Mouse (Mus musculus): ENCODE results near the gene Ptprm. TPM values are rescaled to one million over a fixed set of nuclear protein-coding genes. Genes with fewer than 3 reads are reported as not detected.
A peak's percentile ranks its signal among the peaks of the same experiment; 100 is the strongest.

The Ptprm gene
- polyA plus RNA-seq, 1 experiment from 2014 or later: 24.7 TPM

DNA sequence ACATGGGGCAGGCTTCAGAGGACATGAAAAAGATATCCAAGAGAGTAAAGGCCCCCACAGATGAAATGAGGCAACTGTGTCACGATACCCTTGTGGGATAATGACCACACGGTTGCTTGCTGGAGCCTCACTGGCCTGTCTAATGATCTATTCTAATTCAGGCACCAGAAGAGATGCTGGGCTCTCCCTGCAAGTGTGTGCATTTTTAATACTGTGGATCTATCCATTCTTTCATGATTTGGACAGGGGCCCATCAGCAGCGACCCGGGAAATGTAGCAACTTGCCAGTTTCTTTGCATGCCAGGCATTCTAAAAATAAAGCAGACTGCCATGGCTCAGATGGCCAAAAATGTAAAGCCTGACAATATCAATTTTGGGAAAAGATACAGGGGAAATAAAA lies 280.7 kb downstream of the Ptprm start:
- Histone ChIP-seq H3K4me1 (replicated peaks) (peaks cover 24% of the 10 kb centered on the region), H3K9me3 (no peaks in the 10 kb centered on the region), H3K9ac (no peak overlapping the region), H3K4me2 (0 out of 2 replicates have a peak overlapping the region, but pooled peaks have one; percentile 21), H3K36me3 (no peaks in the 10 kb centered on the region), H3K27me3 (no peaks in the 10 kb centered on the region), H3K4me3 (no peak overlapping the region), H3K27ac (replicated peaks) (peak overlapping the region; percentile 36; the same call in 1 of the 2 replicates)
- 0 out of 2 replicates have a peak, but pooled peaks have one; percentile 52 for ATAC-seq (ENCODE audit: low FRiP score, low read depth)
- WGBS: 40% methylated on average over 4 of the region's 4 CpGs

DNA sequence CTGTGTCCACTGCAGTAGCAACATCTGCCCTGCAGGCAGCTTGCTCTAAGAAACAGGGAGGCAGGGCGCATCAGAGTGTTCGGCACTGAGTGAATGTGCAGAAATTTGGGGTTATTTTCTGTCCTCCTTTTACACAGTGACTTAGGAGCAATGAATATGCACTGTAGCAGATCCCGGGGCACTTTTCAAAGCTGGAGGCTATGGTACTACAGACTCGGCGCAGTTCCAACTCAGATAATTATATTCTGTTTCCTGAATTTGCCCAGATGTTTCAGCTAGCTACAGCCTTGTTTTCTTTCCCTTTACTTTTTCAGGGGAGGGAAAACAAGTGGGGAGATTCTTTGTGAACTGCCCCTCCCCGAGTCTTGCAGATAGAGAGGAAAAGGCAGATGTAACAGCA lies 281.1 kb downstream of the Ptprm start:
- no peak for ATAC-seq (ENCODE audit: low FRiP score, low read depth)
- Histone ChIP-seq H3K4me2 (0 out of 2 replicates have a peak overlapping the region, but pooled peaks have one; percentile 21), H3K4me1 (replicated peaks) (peaks cover 24% of the 10 kb centered on the region), H3K27me3 (no peaks in the 10 kb centered on the region), H3K4me3 (no peak overlapping the region), H3K9ac (no peak overlapping the region), H3K36me3 (no peaks in the 10 kb centered on the region), H3K27ac (replicated peaks) (peak overlapping the region; percentile 36; the same call in 1 of the 2 replicates), H3K9me3 (no peaks in the 10 kb centered on the region)
- 61% methylated on average over 6 of the region's 6 CpGs for WGBS

DNA sequence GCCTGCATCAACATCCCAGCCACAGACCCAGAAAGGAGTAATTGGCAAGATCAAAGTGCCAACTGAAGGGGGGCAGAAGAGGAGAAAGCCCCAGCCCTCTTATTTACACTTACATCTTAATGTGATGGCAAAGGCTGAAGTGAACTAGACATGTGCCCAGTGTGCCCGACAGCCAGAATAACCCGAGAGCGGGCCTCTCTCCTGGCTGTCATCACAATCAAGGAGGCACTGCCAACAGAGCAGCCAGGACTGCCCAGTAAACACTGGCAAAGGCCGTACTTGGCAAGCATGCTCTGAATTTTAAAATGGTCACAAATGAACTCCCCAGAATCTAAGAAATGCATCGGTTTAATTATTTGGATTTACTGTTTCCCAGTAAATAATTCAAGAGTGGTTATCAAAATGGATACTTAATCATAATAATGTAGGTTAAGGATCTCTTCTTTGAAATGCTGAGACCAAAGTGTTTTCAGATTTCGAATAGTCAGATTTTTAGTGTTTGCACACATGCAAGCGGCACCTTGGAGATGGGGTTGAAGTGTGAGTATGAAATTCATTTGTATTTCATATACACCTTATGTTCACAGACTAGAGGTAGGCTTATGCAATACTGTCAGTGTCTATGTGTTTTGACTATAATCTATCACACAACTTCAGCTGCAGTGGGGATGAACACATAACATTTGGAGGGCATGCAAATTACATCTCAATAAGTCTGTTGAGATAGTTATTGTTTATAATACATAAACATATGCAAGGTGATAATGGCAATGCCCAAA lies 282.8 kb downstream of the Ptprm start:
- Histone ChIP-seq H3K9me3 (no peaks in the 10 kb centered on the region), H3K4me3 (no peak overlapping the region), H3K9ac (no peak overlapping the region), H3K27ac (replicated peaks) (0 out of 2 replicates have a peak overlapping the region, but pooled peaks have one; percentile 1), H3K4me1 (replicated peaks) (peaks cover 24% of the 10 kb centered on the region), H3K4me2 (no peak overlapping the region), H3K36me3 (no peaks in the 10 kb centered on the region), H3K27me3 (no peaks in the 10 kb centered on the region)
- ATAC-seq (ENCODE audit: low FRiP score, low read depth): peak; percentile 86
- WGBS: 68% methylated on average over 7 of the region's 7 CpGs

DNA sequence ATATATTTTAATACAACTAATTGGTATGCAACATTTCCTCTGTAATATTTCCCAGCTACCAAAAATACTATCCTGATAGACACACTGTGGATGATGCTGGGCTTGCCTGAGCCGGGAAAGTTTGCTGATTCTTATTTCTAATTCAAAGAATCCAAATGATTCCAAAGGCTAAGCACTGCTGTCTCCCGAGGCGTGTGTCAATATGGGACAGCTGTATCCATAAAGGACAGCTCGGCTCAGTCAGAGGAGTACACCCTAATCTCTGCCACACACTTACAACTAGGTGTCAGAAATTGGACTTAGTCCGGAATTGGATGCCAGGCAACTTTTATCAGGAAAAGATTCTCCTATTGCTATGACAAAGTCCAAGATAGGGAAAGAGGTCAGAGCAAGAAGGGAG lies 290.6 kb downstream of the Ptprm start:
- WGBS: 79% methylated on average over 5 of the region's 5 CpGs

DNA sequence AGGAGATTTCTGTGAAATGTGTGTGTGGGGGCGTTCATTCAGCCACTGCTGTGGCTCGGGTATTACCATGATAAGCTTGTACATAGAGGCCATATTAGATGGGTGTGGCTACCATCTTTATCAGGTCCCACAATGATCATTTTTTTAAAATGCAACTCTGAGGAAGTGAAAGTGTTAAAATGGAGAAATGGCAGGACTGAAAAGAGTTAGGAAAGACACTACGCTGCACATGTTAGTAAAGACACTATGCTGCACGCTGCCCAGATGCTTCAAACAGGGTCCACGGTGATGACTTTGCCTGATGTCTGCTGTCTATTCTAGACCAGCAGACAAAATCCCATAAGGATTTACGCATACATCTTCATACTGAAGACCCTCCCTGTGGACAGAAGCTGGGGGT lies 298.6 kb downstream of the Ptprm start:
- Histone ChIP-seq H3K9ac (no peak overlapping the region), H3K27me3 (no peaks in the 10 kb centered on the region), H3K27ac (replicated peaks) (no peak overlapping the region), H3K36me3 (no peaks in the 10 kb centered on the region), H3K4me2 (no peak overlapping the region), H3K9me3 (no peaks in the 10 kb centered on the region), H3K4me3 (no peak overlapping the region), H3K4me1 (replicated peaks) (peaks cover 7% of the 10 kb centered on the region)
- WGBS: 92% methylated on average over 6 of the region's 6 CpGs
- no peak for ATAC-seq (ENCODE audit: low FRiP score, low read depth)

More for the DNA sequence above, 290.6 kb downstream of the Ptprm start:
- no peak overlapping the region for H3K4me2 ChIP-seq
- no peak for ATAC-seq (ENCODE audit: low FRiP score, low read depth)
- H3K9ac ChIP-seq: no peak overlapping the region
- H3K27ac ChIP-seq (replicated peaks): no peak overlapping the region
- H3K27me3 ChIP-seq: no peaks in the 10 kb centered on the region
- H3K4me3 ChIP-seq: no peak overlapping the region
- no peaks in the 10 kb centered on the region for H3K4me1 ChIP-seq (replicated peaks)
- H3K9me3 ChIP-seq: no peaks in the 10 kb centered on the region
- no peaks in the 10 kb centered on the region for H3K36me3 ChIP-seq

GRCm38 (mm10) chr17:67054202-67054601 lies 300.1 kb downstream of the Ptprm start:
- 55% methylated on average over 10 of the region's 10 CpGs for WGBS
- no peak overlapping the region for H3K9ac ChIP-seq
- no peak overlapping the region for H3K27ac ChIP-seq (replicated peaks)
- H3K4me3 ChIP-seq: no peak overlapping the region
- H3K27me3 ChIP-seq: no peaks in the 10 kb centered on the region
- H3K9me3 ChIP-seq: no peaks in the 10 kb centered on the region
- H3K36me3 ChIP-seq: no peaks in the 10 kb centered on the region
- H3K4me2 ChIP-seq: no peak overlapping the region
- peaks cover 7% of the 10 kb centered on the region for H3K4me1 ChIP-seq (replicated peaks)
- no peak for ATAC-seq (ENCODE audit: low FRiP score, low read depth)

DNA sequence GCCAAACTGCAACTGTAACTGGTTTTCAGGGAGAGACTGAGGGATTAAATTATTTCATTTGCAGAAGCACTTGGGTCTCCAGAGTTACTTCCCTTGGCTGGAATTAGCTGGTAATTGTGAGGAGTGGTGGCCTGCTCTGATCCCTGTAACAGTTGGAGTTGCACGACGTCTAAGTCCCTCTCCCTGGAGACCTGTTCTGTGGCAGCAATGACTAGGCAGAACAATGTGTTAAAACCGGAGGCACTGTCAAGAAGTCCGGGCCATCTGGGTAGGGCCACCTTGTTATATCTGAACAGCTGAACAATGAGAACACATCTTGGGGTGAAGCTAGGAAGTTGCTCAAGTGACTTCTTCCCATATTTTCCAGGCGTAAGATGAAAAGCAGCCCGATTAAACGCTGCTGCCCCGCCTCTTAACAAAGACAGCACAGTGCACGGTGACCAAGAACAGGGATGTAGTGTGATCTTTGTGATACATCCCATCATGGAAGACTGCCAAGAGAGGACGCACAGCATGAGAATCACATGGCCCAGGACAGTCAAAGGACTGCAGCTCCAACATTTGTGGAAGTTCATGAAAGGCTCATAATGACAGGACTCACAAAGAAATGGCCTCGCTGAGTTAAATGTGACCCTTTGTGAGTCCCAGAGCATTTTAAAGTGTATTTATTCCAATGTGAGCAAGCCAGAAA lies 301.5 kb downstream of the Ptprm start:
- Histone ChIP-seq H3K27ac (replicated peaks) (no peak overlapping the region), H3K4me2 (no peak overlapping the region), H3K4me3 (no peak overlapping the region), H3K9ac (no peak overlapping the region), H3K36me3 (no peaks in the 10 kb centered on the region), H3K9me3 (no peaks in the 10 kb centered on the region), H3K4me1 (replicated peaks) (peaks cover 8% of the 10 kb centered on the region), H3K27me3 (no peaks in the 10 kb centered on the region)
- ATAC-seq (ENCODE audit: low FRiP score, low read depth): 0 out of 2 replicates have a peak, but pooled peaks have one; percentile 66
- WGBS: 47% methylated on average over 11 of the region's 11 CpGs

- H3K9ac ChIP-seq: no peak overlapping the region
- peak overlapping the region; percentile 40 for H3K4me2 ChIP-seq
- peak; percentile 70; the same call in 1 of the 2 replicates for ATAC-seq (ENCODE audit: low FRiP score, low read depth)
- no peaks in the 10 kb centered on the region for H3K27me3 ChIP-seq
- no peaks in the 10 kb centered on the region for H3K36me3 ChIP-seq
- H3K4me1 ChIP-seq (replicated peaks): 0 out of 2 replicates have a peak, but pooled peaks cover 2% of the 10 kb centered on the region
- H3K4me3 ChIP-seq: peak overlapping the region; percentile 14; the same call in 1 of the 2 replicates
- no peak overlapping the region; the same call in 1 of the 2 replicates for H3K27ac ChIP-seq (replicated peaks)
- no peaks in the 10 kb centered on the region for H3K9me3 ChIP-seq
- 32% methylated on average over 4 of the region's 4 CpGs for WGBS
These were observed 306.6 kb downstream of the Ptprm start for GRCm38 (mm10) chr17:67047697-67048096.

DNA sequence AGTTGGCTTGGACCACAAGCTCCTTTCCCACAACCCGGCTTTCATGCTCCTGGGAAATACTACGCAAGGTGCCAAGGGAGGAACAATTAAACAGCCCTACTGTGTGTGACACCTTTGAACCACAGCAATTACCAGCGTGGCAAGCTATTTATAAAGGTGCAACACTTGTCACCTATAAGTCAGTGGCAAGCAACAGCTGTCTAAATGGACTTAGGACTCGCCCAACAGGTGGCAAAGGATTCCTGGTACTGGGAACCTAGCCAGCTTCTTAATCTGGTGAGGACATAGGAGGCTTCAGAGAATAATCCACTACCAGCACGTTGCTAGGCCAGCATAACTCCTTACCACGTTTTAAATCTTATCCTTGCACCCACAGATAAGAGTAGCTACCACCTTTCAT lies 315.7 kb downstream of the Ptprm start:
- Histone ChIP-seq H3K9ac (no peak overlapping the region), H3K27ac (replicated peaks) (no peak overlapping the region), H3K4me1 (replicated peaks) (no peaks in the 10 kb centered on the region), H3K4me2 (no peak overlapping the region), H3K27me3 (no peaks in the 10 kb centered on the region), H3K9me3 (no peaks in the 10 kb centered on the region), H3K4me3 (no peak overlapping the region), H3K36me3 (no peaks in the 10 kb centered on the region)
- WGBS: 85% methylated on average over 6 of the region's 6 CpGs
- ATAC-seq (ENCODE audit: low FRiP score, low read depth): no peak

- Histone ChIP-seq H3K36me3 (no peaks in the 10 kb centered on the region), H3K9ac (no peak overlapping the region), H3K4me3 (no peak overlapping the region), H3K27ac (replicated peaks) (no peak overlapping the region), H3K4me1 (replicated peaks) (no peaks in the 10 kb centered on the region), H3K27me3 (no peaks in the 10 kb centered on the region), H3K9me3 (no peaks in the 10 kb centered on the region), H3K4me2 (no peak overlapping the region)
- WGBS: 90% methylated on average over 3 of the region's 3 CpGs
- ATAC-seq (ENCODE audit: low FRiP score, low read depth): no peak
These were observed 320.7 kb downstream of the Ptprm start for GRCm38 (mm10) chr17:67033547-67033946.

- Histone ChIP-seq H3K27ac (replicated peaks) (no peak overlapping the region), H3K4me1 (replicated peaks) (no peaks in the 10 kb centered on the region), H3K27me3 (no peaks in the 10 kb centered on the region), H3K36me3 (no peaks in the 10 kb centered on the region), H3K9ac (no peak overlapping the region), H3K4me3 (no peak overlapping the region), H3K4me2 (no peak overlapping the region), H3K9me3 (no peaks in the 10 kb centered on the region)
- no peak for ATAC-seq (ENCODE audit: low FRiP score, low read depth)
- WGBS: 92% methylated on average over 6 of the region's 6 CpGs
These were observed 322.2 kb downstream of the Ptprm start for GRCm38 (mm10) chr17:67032021-67032420.

- no peaks in the 10 kb centered on the region for H3K9me3 ChIP-seq
These were observed 322.9 kb downstream of the Ptprm start for GRCm38 (mm10) chr17:67031341-67031740.

More at GRCm38 (mm10) chr17:67031341-67031740, 322.9 kb downstream of the Ptprm start:
- no peak for ATAC-seq (ENCODE audit: low FRiP score, low read depth)
- Histone ChIP-seq H3K27ac (replicated peaks) (no peak overlapping the region), H3K9ac (no peak overlapping the region), H3K4me1 (replicated peaks) (no peaks in the 10 kb centered on the region), H3K4me3 (no peak overlapping the region), H3K36me3 (no peaks in the 10 kb centered on the region), H3K27me3 (no peaks in the 10 kb centered on the region), H3K4me2 (no peak overlapping the region)
- WGBS: 56% methylated on average over 4 of the region's 4 CpGs

Data from hindbrain, embryonic 15.5 days (tissue).